Comparison of ENCODE assay signal across 10 mouse cellular contexts in the genomic region with DNA sequence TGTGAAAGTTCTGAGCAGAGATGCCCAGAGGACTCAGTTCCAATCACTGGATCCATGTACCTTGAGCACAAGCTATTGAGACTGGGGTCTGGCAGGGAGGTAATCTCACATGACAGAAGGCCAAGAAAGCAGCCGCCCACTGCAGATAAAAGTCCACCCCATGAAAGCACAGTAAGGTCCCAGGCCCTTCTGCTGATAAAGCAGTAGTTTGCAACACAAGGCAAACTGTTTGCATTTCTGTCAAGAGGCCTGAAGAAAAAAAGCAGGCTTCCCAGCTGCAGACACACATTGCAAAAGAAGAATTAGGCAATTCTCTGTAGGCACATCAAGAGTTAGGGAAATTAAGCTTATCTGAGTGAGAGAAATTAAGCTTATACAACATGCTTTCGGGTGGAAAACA. TPM values are rescaled to one million over a fixed set of nuclear protein-coding genes. Genes with fewer than 3 reads are reported as not detected.
DNase-seq lines count a peak whose midpoint lies in the region; ATAC-seq and TF ChIP-seq lines count a peak whose summit lies in the region.
"Had no signal": no experiment of that assay in that cellular context is flagged by ENCODE, and none has a peak within 500 bp of the region (broad histone marks: within the 10 kb centered on the region; RNA-seq: fewer than 3 reads in every experiment).

No protein-coding gene starts in this region.

- no peaks in the 10 kb centered on the region for H3K27me3 ChIP-seq in neural tube, embryonic 13.5 days
- no peaks in the 10 kb centered on the region for H3K27me3 ChIP-seq in liver, adult 2 months (ENCODE audit: control insufficient read depth, insufficient read depth, low read length)
- no peaks in the 10 kb centered on the region for H3K27me3 ChIP-seq in stomach, embryonic 15.5 days (replicated peaks)
- H3K27me3 ChIP-seq: midbrain, embryonic 12.5 days had no signal

- WGBS in neural tube, embryonic 13.5 days = 58% methylated on average over 2 of the region's 2 CpGs
- WGBS in liver, adult 2 months = 8% methylated on average over 2 of the region's 2 CpGs
- whole genome bisulfite sequencing in stomach, embryonic 15.5 days = 26% methylated on average over 2 of the region's 2 CpGs

- peak; percentile 21 for DNase-seq in embryo, embryonic 10 days (ENCODE audit: low spot score)
- no peak for DNase-seq in embryo, embryonic 11 days
- no peak for DNase-seq in neural tube, embryonic 10.5 days (ENCODE audit: extremely low spot score, low spot score)
- peak; percentile 55 for DNase-seq in liver, adult 2 months (ENCODE audit: extremely low read depth, low read depth, low spot score)
- DNase-seq in ovary, postnatal 36 days (ENCODE audit: low spot score) = no peak
- DNase-seq in cerebellum, adult 9-11 months = no peak
- DNase-seq: B cell, adult 2 months had no signal

- H3K4me3 ChIP-seq in neural tube, embryonic 13.5 days = no peak overlapping the region
- H3K4me3 ChIP-seq in liver, adult 2 months (ENCODE audit: insufficient read depth, low read depth, low read length) = no peak overlapping the region
- no peak overlapping the region for H3K4me3 ChIP-seq in stomach, embryonic 15.5 days (replicated peaks)
- H3K4me3 ChIP-seq: midbrain, embryonic 12.5 days had no signal

- H3K9me3 ChIP-seq in neural tube, embryonic 13.5 days = no peaks in the 10 kb centered on the region
- no peaks in the 10 kb centered on the region for H3K9me3 ChIP-seq in stomach, embryonic 15.5 days
- H3K9me3 ChIP-seq: midbrain, embryonic 12.5 days had no signal

- no peak overlapping the region for H3K9ac ChIP-seq in neural tube, embryonic 13.5 days
- H3K9ac ChIP-seq in liver, adult 2 months (ENCODE audit: low read depth, low read length) = no peak overlapping the region
- no peak overlapping the region for H3K9ac ChIP-seq in stomach, embryonic 15.5 days
- H3K9ac ChIP-seq: midbrain, embryonic 12.5 days had no signal

- no peak for ATAC-seq in neural tube, embryonic 13.5 days (ENCODE audit: low read depth)
- peak; percentile 73 for ATAC-seq in stomach, embryonic 15.5 days (ENCODE audit: insufficient read depth, low FRiP score, low read depth)

- H3K4me1 ChIP-seq in neural tube, embryonic 13.5 days (replicated peaks) = peaks cover 42% of the 10 kb centered on the region
- peaks cover 11% of the 10 kb centered on the region for H3K4me1 ChIP-seq in liver, adult 2 months (ENCODE audit: control insufficient read depth, insufficient read depth, low read length)
- peaks cover 24% of the 10 kb centered on the region for H3K4me1 ChIP-seq in stomach, embryonic 15.5 days

- H3K79me2 ChIP-seq in liver, adult 2 months (ENCODE audit: control insufficient read depth, insufficient read depth, low read length) = no peaks in the 10 kb centered on the region

- peaks cover 17% of the 10 kb centered on the region for H3K36me3 ChIP-seq in neural tube, embryonic 13.5 days
- peaks cover 23% of the 10 kb centered on the region for H3K36me3 ChIP-seq in liver, adult 2 months (ENCODE audit: control insufficient read depth, insufficient read depth, low read length)
- no peaks in the 10 kb centered on the region; the same call in 1 of the 2 replicates for H3K36me3 ChIP-seq in stomach, embryonic 15.5 days

- no peak for TF ChIP-seq POLR2A in liver, adult 2 months (IDR thresholded peaks at IDR 0.05; ENCODE audit: extremely low read depth, insufficient read depth, low read length)

- peak overlapping the region; percentile 25; the same call in 1 of the 2 replicates for H3K27ac ChIP-seq in neural tube, embryonic 13.5 days (replicated peaks)
- H3K27ac ChIP-seq in liver, adult 2 months (replicated peaks; ENCODE audit: insufficient read depth, low read depth, low read length) = peak overlapping the region; percentile 85
- H3K27ac ChIP-seq in stomach, embryonic 15.5 days = peak overlapping the region; percentile 88
- H3K27ac ChIP-seq: midbrain, embryonic 12.5 days had no signal

- no peak overlapping the region for H3K4me2 ChIP-seq in neural tube, embryonic 13.5 days
- H3K4me2 ChIP-seq in stomach, embryonic 15.5 days = no peak overlapping the region
- H3K4me2 ChIP-seq: midbrain, embryonic 12.5 days had no signal

- no peak for TF ChIP-seq CTCF in liver, adult 2 months (IDR thresholded peaks at IDR 0.05; ENCODE audit: low read depth, low read length)

RNA-seq across cellular contexts. Expression of a gene that starts 54.6 kb away (rescaled TPM):
- polyA plus RNA-seq in neural tube, embryonic 13.5 days (2015; fragmentation: Nextera tagmentation; extraction: Ambion mirVana) = 33.1 and 36.1 TPM in 2 replicates
- total RNA-seq in liver, adult 2 months (2014; rRNA removed) = 10.8 and 11.5 TPM in 2 replicates
- 10.4 and 12.1 TPM in 2 replicates for polyA plus RNA-seq in liver, adult 2 months (2012; rRNA removed)
- 33.9 and 35.2 TPM in 2 replicates for polyA plus RNA-seq in stomach, embryonic 15.5 days (2015; fragmentation: Nextera tagmentation; extraction: Ambion mirVana)

Comparison
In these comparisons a context has a peak if more than half of its experiments do, and no peak if none do; other contexts are left out.
1. DNase-seq: peak in embryo, embryonic 10 days (single experiment) and liver, adult 2 months (single experiment); none in embryo, embryonic 11 days (single experiment), neural tube, embryonic 10.5 days (single experiment), ovary, postnatal 36 days (single experiment) and cerebellum, adult 9-11 months (single experiment).
2. H3K27ac ChIP-seq: peak in every context shown above with its lines; median percentile 88 in stomach, embryonic 15.5 days; 85 in liver, adult 2 months; 25 in neural tube, embryonic 13.5 days.